Mouse (Mus musculus): ENCODE results near the gene Krt76. TPM values are rescaled to one million over a fixed set of nuclear protein-coding genes. Genes with fewer than 3 reads are reported as not detected.

Gene Krt76
- not detected in 2 replicates for total RNA-seq (2012; rRNA removed)
- not detected in 2 replicates for total RNA-seq (2014; rRNA removed)
- polyA plus RNA-seq (2012; ENCODE audit: insufficient read length, low read depth) = not detected in 2 replicates

DNA sequence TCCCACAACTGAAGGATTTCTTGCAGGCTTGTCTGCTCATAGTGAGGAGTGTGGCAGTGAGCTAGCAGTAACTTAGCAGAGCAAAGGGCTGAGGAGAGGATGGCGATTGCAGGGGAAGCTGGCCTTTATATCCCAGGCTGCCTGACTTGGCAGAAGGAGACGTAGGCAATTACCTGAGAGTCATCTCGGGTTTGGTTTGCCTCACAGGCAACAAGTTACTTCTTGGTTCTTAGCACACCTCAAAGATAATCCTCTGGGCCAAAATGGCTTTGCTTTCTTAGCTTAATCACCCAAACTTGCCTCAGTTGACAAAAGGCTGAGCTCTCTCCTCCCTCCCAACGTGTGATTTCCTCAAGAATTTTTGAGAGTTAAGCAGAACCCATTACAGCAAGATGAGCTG is at the start of gene Krt76:
Gene Krt76 (minus strand): TSS at position 101 of the 400 bp plus-strand sequence.
- no peak for TF ChIP-seq CTCF (conservative IDR thresholded peaks at IDR 0.05 in 1 of 2, IDR thresholded peaks at IDR 0.05 in 1 of 2; ENCODE audit: low read depth in 2 of 2, low read length in 2 of 2)
- no peak for TF ChIP-seq IRF4 (IDR thresholded peaks at IDR 0.05; ENCODE audit: low read depth, low read length)
- DNase-seq (ENCODE audit: extremely low read depth) = no peak
- Histone ChIP-seq H3K4me2 (ENCODE audit: insufficient read depth, low read depth, poor library complexity, severe bottlenecking) (no peak within 1 kb of the TSS), H3K27me3 (replicated peaks) (peaks cover 95% of the 10 kb centered on the region), H3K36me3 (replicated peaks in 1 of 2; ENCODE audit: control insufficient read depth in 1 of 2, insufficient read depth in 1 of 2, low read length in 1 of 2) (no peaks in the 10 kb centered on the region), H3K9ac (ENCODE audit: insufficient read depth, low read depth) (no peak within 1 kb of the TSS), H3K4me3 (replicated peaks in 1 of 3; ENCODE audit: low read depth in 2 of 3, low read length in 2 of 3, poor library complexity in 1 of 3) (no peak within 1 kb of the TSS), H3K4me1 (ENCODE audit: control insufficient read depth in 1 of 2, insufficient read depth in 2 of 2) (no peaks in the 10 kb centered on the region), H3K27ac (ENCODE audit: insufficient read depth, low read depth) (no peak within 1 kb of the TSS), H3K9me3 (replicated peaks; ENCODE audit: low read length) (no peaks in the 10 kb centered on the region), H3K79me2 (replicated peaks; ENCODE audit: control insufficient read depth, extremely low read depth, insufficient read depth, poor library complexity, severe bottlenecking) (no peaks in the 10 kb centered on the region)
- dilution Hi-C loops (cut with MboI; ENCODE audit: extremely low pct_ligation_motif_present, extremely low pct_unique_long_range_greater_than_20kb, low sequenced_read_pairs) = no loop called here
- in situ Hi-C loops (cut with MboI; ENCODE audit: low pct_ligation_motif_present, low pct_unique_long_range_greater_than_20kb, low sequenced_read_pairs) = no loop called here

DNA sequence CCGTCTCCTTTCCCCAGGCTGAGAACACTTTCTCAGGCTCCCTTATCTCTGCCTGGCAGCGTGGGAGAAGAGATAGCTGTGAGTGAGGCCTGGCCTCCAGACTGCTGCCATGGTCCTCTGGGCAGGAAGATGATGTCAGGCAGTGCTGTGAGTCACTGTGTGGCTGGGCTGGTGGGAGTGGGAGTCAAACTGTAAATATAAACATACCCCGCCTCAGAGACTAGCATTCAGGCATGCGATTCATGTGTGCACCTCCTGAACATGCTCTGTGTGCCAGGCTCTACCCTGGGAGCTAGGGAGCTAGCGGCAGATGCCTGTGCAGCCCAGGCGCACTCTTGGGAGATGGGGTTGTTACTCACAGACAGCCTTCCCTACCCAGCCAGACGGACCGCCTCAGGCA is 49.2 kb upstream of the Krt76 start:
- Histone ChIP-seq H3K27ac (ENCODE audit: insufficient read depth, low read depth) (no peak overlapping the region), H3K27me3 (replicated peaks) (peaks cover 87% of the 10 kb centered on the region), H3K4me2 (ENCODE audit: insufficient read depth, low read depth, poor library complexity, severe bottlenecking) (no peak overlapping the region), H3K36me3 (replicated peaks in 1 of 2; ENCODE audit: control insufficient read depth in 1 of 2, insufficient read depth in 1 of 2, low read length in 1 of 2) (no peaks in the 10 kb centered on the region), H3K9me3 (replicated peaks; ENCODE audit: low read length) (no peaks in the 10 kb centered on the region), H3K9ac (ENCODE audit: insufficient read depth, low read depth) (no peak overlapping the region), H3K4me3 (replicated peaks in 1 of 3; ENCODE audit: low read depth in 2 of 3, low read length in 2 of 3, poor library complexity in 1 of 3) (no peak overlapping the region), H3K79me2 (replicated peaks; ENCODE audit: control insufficient read depth, extremely low read depth, insufficient read depth, poor library complexity, severe bottlenecking) (no peaks in the 10 kb centered on the region), H3K4me1 (ENCODE audit: control insufficient read depth in 1 of 2, insufficient read depth in 2 of 2) (no peaks in the 10 kb centered on the region)
- in situ Hi-C loops (cut with MboI; ENCODE audit: low pct_ligation_motif_present, low pct_unique_long_range_greater_than_20kb, low sequenced_read_pairs) (no loop called here), dilution Hi-C loops (cut with MboI; ENCODE audit: extremely low pct_ligation_motif_present, extremely low pct_unique_long_range_greater_than_20kb, low sequenced_read_pairs) (no loop called here)
- DNase-seq (ENCODE audit: extremely low read depth) = no peak
- TF ChIP-seq IRF4 (IDR thresholded peaks at IDR 0.05; ENCODE audit: low read depth, low read length) = no peak
- no peak for TF ChIP-seq USF2 (conservative IDR thresholded peaks at IDR 0.05; ENCODE audit: low read depth, low read length)

DNA sequence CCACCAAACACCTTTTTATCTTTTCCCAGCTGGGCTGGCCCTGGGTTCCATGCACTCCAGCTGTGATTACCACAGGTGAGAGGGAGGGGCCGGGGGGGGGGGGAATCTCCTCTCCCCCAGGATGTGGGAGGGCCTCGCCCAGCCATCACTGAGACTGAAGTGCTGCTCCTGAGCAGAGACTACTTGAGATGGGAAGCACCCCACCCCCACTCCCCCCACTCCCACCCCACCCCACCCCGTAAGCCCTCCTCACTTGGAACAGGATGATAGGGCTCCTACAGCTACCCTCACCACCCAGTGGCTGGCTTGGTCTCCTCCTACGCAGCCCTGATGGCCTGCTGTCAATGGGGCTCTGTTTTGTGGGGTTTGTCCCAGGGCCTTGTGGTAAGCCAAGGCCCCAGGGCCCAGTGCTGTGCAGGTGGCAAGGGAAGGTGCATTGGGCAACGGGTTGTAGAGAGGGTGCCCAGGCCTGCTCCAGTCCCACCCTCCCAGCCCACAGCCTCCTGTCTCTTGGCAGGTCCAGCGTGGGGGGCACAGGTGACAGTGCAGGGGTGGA is 47.6 kb upstream of the Krt76 start, which contains the start of gene Krt79:
Gene Krt79 (minus strand): TSS at position 51 of the 556 bp plus-strand sequence.
- H3K9ac ChIP-seq (ENCODE audit: insufficient read depth, low read depth) = no peak within 1 kb of the TSS
- no peaks in the 10 kb centered on the region for H3K79me2 ChIP-seq (replicated peaks; ENCODE audit: control insufficient read depth, extremely low read depth, insufficient read depth, poor library complexity, severe bottlenecking)
- H3K4me2 ChIP-seq (ENCODE audit: insufficient read depth, low read depth, poor library complexity, severe bottlenecking) = no peak within 1 kb of the TSS
- H3K27ac ChIP-seq (ENCODE audit: insufficient read depth, low read depth) = no peak within 1 kb of the TSS
- dilution Hi-C loops (cut with MboI; ENCODE audit: extremely low pct_ligation_motif_present, extremely low pct_unique_long_range_greater_than_20kb, low sequenced_read_pairs) = no loop called here
- TF ChIP-seq MXI1 (IDR thresholded peaks at IDR 0.05; ENCODE audit: low read depth, low read length) = no peak
- TF ChIP-seq CHD2 (IDR thresholded peaks at IDR 0.05; ENCODE audit: low read length) = no peak
- TF ChIP-seq ZC3H11A (IDR thresholded peaks at IDR 0.05; ENCODE audit: low read depth, low read length) = no peak
- no peak for TF ChIP-seq HCFC1 (IDR thresholded peaks at IDR 0.05; ENCODE audit: low read depth, low read length)
- no peak for TF ChIP-seq JUN (IDR thresholded peaks at IDR 0.05; ENCODE audit: insufficient read depth, low read depth, low read length)
- TF ChIP-seq SIN3A (IDR thresholded peaks at IDR 0.05; ENCODE audit: low read length) = no peak
- TF ChIP-seq TBP (conservative IDR thresholded peaks at IDR 0.05; ENCODE audit: low read depth, low read length) = no peak
- TF ChIP-seq PAX5 (IDR thresholded peaks at IDR 0.05; ENCODE audit: low read length) = no peak
- no peak for TF ChIP-seq ETS1 (conservative IDR thresholded peaks at IDR 0.05; ENCODE audit: low read depth, low read length)
- no peak for TF ChIP-seq USF1 (IDR thresholded peaks at IDR 0.05; ENCODE audit: low read depth, low read length)
- no peak within 1 kb of the TSS for H3K4me3 ChIP-seq (replicated peaks in 1 of 3; ENCODE audit: low read depth in 2 of 3, low read length in 2 of 3, poor library complexity in 1 of 3)
- H3K36me3 ChIP-seq (replicated peaks in 1 of 2; ENCODE audit: control insufficient read depth in 1 of 2, insufficient read depth in 1 of 2, low read length in 1 of 2) = no peaks in the 10 kb centered on the region
- H3K4me1 ChIP-seq (ENCODE audit: control insufficient read depth in 1 of 2, insufficient read depth in 2 of 2) = no peaks in the 10 kb centered on the region
- no peaks in the 10 kb centered on the region for H3K9me3 ChIP-seq (replicated peaks; ENCODE audit: low read length)
- peaks cover 92% of the 10 kb centered on the region for H3K27me3 ChIP-seq (replicated peaks)
- in situ Hi-C loops (cut with MboI; ENCODE audit: low pct_ligation_motif_present, low pct_unique_long_range_greater_than_20kb, low sequenced_read_pairs) = no loop called here
- no peak for DNase-seq (ENCODE audit: extremely low read depth)
